Mouse (Mus musculus) kidney, embryonic 14.5 days (tissue): ENCODE data around the gene Krtap5-5. TPM values are rescaled to one million over a fixed set of nuclear protein-coding genes. Genes with fewer than 3 reads are reported as not detected.
A peak's percentile ranks its signal among the peaks of the same experiment; 100 is the strongest.
"Not testable (repeated sequence)": the region's sequence is repeated elsewhere in the genome, so short reads cannot be mapped to it uniquely, and the experiment has no call there.

Experiments used
- ATAC-seq: fragments of 200-750 bp; cut with Nextera tagmentation; 2 replicates; pipeline ENCODE4 v1.8.0; 2017; ENCODE audit warnings: moderate number of reproducible peaks, mild to moderate bottlenecking, moderate TSS enrichment, moderate library complexity; ENCODE audit not compliant: low FRiP score, low TSS enrichment
- H3K27ac ChIP-seq: fragments of 300-500 bp; sonication (generic); 2 replicates; pipeline ENCODE4 v1.5.1; 2014; ENCODE audit warnings: low read depth, mild to moderate bottlenecking, low read length, moderate library complexity, mixed read lengths
- H3K27me3 ChIP-seq: fragments of 300-500 bp; sonication (generic); 2 replicates; pipeline ENCODE4 v1.6.1; 2014; ENCODE audit warnings: mild to moderate bottlenecking, low read length; ENCODE audit not compliant: control insufficient read depth, insufficient read depth
- H3K36me3 ChIP-seq: fragments of 300-500 bp; sonication (generic); 2 replicates; pipeline ENCODE4 v1.6.1; 2014; ENCODE audit warnings: low read length, mixed read lengths; ENCODE audit not compliant: control insufficient read depth, insufficient read depth
- H3K4me1 ChIP-seq: fragments of 300-500 bp; sonication (generic); 2 replicates; pipeline ENCODE4 v1.6.1; 2014; ENCODE audit warnings: low read length, mixed read lengths; ENCODE audit not compliant: control insufficient read depth, insufficient read depth
- H3K4me2 ChIP-seq: fragments of 300-500 bp; sonication (generic); replicated peaks from 2 replicates; pipeline ENCODE4 v1.6.1; 2014; ENCODE audit warnings: low read depth, mild to moderate bottlenecking, low read length
- H3K4me3 ChIP-seq: fragments of 300-500 bp; sonication (generic); 2 replicates; pipeline ENCODE4 v1.5.1; 2014; ENCODE audit warnings: mild to moderate bottlenecking, low read length
- H3K9ac ChIP-seq: fragments of 300-500 bp; sonication (generic); 2 replicates; pipeline ENCODE4 v1.6.1; 2014; ENCODE audit warnings: low read depth, mild to moderate bottlenecking, low read length, moderate library complexity
- H3K9me3 ChIP-seq: fragments of 300-500 bp; sonication (generic); 2 replicates; pipeline ENCODE4 v1.6.1; 2016; ENCODE audit warnings: low read length; ENCODE audit not compliant: control insufficient read depth
- WGBS: fragments of 180-500 bp; shearing (Covaris S2); extraction: QIAGEN DNeasy Blood & Tissue Kit; methylation state at CpG from one replicate; pipeline ENCODE4 v1.1.7; 2014; 5-methylcytosine and 5-hydroxymethylcytosine counted together
- polyA plus RNA-seq: library from polyadenylated mRNA; unstranded; fragments of >200 nt; fragmentation: Nextera tagmentation; extraction: Ambion mirVana; gene quantifications from 2 replicates; pipeline ENCODE4 v1.2.1, GENCODE M21; 2014

The Krtap5-5 gene
- polyA plus RNA-seq: not detected in 2 replicates

DNA sequence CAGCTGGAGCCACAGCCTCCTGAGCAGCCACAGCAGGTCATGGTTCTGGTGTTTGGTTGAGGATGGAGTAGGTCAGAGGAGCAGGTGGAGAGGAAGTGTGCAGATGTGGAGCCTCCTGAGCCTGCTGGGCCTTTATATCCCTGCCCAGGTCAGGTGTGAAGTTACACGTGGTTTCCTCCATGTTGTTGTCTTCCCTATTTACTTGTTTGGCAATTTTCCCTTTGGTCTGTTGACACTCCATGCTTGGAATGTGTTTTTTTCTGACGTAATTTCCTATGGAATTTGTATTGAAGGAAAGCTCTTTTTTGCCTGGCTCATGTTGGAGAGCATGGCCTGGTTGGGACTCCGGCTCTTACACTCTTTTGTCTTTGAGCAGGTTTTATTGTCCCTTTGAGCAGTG lies at the start of gene Krtap5-5:
Krtap5-5 (minus strand) TSS at position 101 of the 400 bp plus-strand sequence.
- not testable (repeated sequence) for H3K4me1 ChIP-seq, H3K27me3 ChIP-seq, H3K9me3 ChIP-seq, H3K4me2 ChIP-seq, H3K36me3 ChIP-seq, ATAC-seq, H3K4me3 ChIP-seq, H3K9ac ChIP-seq
- H3K27ac ChIP-seq: peak within 1 kb of the TSS; percentile 47; the same call in 1 of the 2 replicates
- WGBS: 37% methylated on average over 3 of the region's 3 CpGs

- not testable (repeated sequence) for H3K4me2 ChIP-seq, H3K9ac ChIP-seq, H3K27ac ChIP-seq, ATAC-seq, H3K9me3 ChIP-seq, H3K4me1 ChIP-seq, H3K36me3 ChIP-seq, H3K27me3 ChIP-seq, H3K4me3 ChIP-seq
- WGBS: 75% methylated on average over 1 of the region's 1 CpGs
Measured at GRCm38 (mm10) chr7:142279291-142279690, 49.5 kb upstream of the Krtap5-5 start.

DNA sequence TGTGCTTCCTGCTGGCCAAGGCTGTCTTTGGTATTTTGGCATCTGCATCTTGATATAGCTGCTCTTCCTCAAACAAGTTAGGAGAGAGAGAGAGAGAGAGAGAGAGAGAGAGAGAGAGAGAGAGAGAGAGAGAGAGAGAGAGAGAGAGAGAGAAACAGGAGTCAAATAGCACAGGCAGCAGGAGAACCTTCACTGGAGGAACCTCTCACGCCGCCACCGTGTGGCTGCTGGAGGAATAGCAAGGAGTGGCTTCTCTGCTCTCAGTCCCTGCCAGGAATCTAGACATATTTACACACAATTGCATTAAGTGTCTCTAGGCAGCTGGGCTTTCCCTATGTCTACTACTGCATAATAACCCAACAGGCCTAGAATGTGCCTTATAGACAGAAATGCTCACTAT lies 48.4 kb upstream of the Krtap5-5 start:
- H3K27ac ChIP-seq, H3K36me3 ChIP-seq, H3K4me1 ChIP-seq, H3K9ac ChIP-seq, H3K9me3 ChIP-seq, H3K27me3 ChIP-seq, H3K4me3 ChIP-seq, H3K4me2 ChIP-seq: not testable (repeated sequence)
- ATAC-seq: peak; percentile 59; the same call in 1 of the 2 replicates
- 0% methylated on average over 3 of the region's 3 CpGs for WGBS

GRCm38 (mm10) chr7:142274263-142274662 lies 44.5 kb upstream of the Krtap5-5 start, which contains the start of gene Gm4559:
Gene Gm4559, minus strand, starts transcription at chr7:142274363.
- not testable (repeated sequence) for H3K4me2 ChIP-seq, ATAC-seq, H3K4me3 ChIP-seq, H3K27me3 ChIP-seq, H3K9ac ChIP-seq, H3K36me3 ChIP-seq, H3K9me3 ChIP-seq, H3K4me1 ChIP-seq, H3K27ac ChIP-seq

GRCm38 (mm10) chr7:142258254-142258653 lies 28.5 kb upstream of the Krtap5-5 start, which contains the start of gene Gm2431:
Gene Gm2431, minus strand, starts transcription at chr7:142258354.
- H3K36me3 ChIP-seq, H3K27ac ChIP-seq, H3K27me3 ChIP-seq, H3K4me2 ChIP-seq, H3K4me3 ChIP-seq, H3K9ac ChIP-seq, ATAC-seq, H3K4me1 ChIP-seq, H3K9me3 ChIP-seq: not testable (repeated sequence)
- 70% methylated on average over 1 of the region's 1 CpGs for WGBS

GRCm38 (mm10) chr7:142255517-142255916 lies 25.7 kb upstream of the Krtap5-5 start:
- Histone ChIP-seq H3K4me1 (no peaks in the 10 kb centered on the region), H3K4me3 (no peak overlapping the region), H3K4me2 (no peak overlapping the region), H3K9ac (no peak overlapping the region), H3K36me3 (no peaks in the 10 kb centered on the region), H3K27me3 (no peaks in the 10 kb centered on the region), H3K27ac (no peak overlapping the region), H3K9me3 (no peaks in the 10 kb centered on the region)
- 0% methylated on average over 2 of the region's 2 CpGs for WGBS
- ATAC-seq: no peak

DNA sequence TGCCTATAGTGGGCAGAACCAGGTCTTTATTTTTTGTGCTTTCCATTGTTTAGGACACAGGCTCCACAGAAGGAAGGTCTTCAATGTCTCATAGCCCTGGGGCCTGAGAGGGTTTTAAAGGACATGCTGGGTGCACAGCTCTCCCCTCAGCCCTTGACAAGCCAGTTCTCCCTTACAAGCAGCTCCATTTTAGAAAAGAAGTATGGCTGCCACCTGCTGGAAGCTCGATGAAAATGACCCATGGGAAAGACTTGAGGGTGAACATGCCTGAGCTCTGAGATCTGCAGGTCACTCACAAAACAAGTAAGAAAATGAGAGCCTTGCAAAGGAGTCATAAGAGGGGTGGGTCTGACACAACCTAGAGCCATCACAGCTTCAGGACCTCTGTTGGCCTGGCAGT lies 20.1 kb upstream of the Krtap5-5 start:
- no peaks in the 10 kb centered on the region for H3K4me1 ChIP-seq
- H3K4me3 ChIP-seq: no peak overlapping the region
- H3K4me2 ChIP-seq: no peak overlapping the region
- no peak overlapping the region for H3K9ac ChIP-seq
- WGBS: 0% methylated on average over 1 of the region's 1 CpGs
- no peaks in the 10 kb centered on the region for H3K36me3 ChIP-seq
- H3K9me3 ChIP-seq: no peaks in the 10 kb centered on the region
- no peak overlapping the region for H3K27ac ChIP-seq
- H3K27me3 ChIP-seq: no peaks in the 10 kb centered on the region
- ATAC-seq: no peak

- H3K9me3 ChIP-seq: no peaks in the 10 kb centered on the region; the same call in 1 of the 2 replicates
- no peak within 1 kb of the TSS for H3K4me3 ChIP-seq
- H3K36me3 ChIP-seq: no peaks in the 10 kb centered on the region
- 26% methylated on average over 2 of the region's 2 CpGs for WGBS
- H3K4me2 ChIP-seq: no peak within 1 kb of the TSS
- no peaks in the 10 kb centered on the region for H3K27me3 ChIP-seq
- no peak within 1 kb of the TSS for H3K27ac ChIP-seq
- H3K4me1 ChIP-seq: no peaks in the 10 kb centered on the region
- H3K9ac ChIP-seq: no peak within 1 kb of the TSS
- no peak for ATAC-seq
Measured at GRCm38 (mm10) chr7:142240978-142241377, 11.2 kb upstream of the Krtap5-5 start, which contains the start of gene Gm40460. Gene Gm40460, minus strand, starts transcription at chr7:142241078.

DNA sequence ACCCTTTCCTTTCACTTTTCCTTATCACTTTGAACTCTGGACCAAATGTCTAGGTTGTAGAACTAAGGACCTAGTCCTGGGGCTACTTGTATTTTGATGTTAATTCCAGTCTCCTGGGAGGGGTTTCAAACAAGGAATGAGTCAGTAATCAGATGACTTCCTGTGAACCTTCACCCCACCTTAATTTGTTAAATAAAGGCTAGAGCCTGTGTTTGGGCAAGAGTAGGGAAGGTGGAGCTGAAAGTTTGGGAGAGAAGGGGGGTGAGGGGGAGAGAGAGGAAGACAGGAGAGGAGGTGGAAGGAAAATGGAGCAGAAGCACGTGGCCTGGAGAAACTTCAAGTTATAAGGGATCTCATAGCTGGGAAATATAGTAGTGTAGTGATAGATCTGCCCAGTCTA lies 1.8 kb upstream of the Krtap5-5 start:
- Histone ChIP-seq H3K4me3 (no peak overlapping the region), H3K4me1 (no peaks in the 10 kb centered on the region), H3K27ac (no peak overlapping the region), H3K9me3 (peaks cover 8% of the 10 kb centered on the region), H3K36me3 (no peaks in the 10 kb centered on the region), H3K27me3 (no peaks in the 10 kb centered on the region), H3K9ac (no peak overlapping the region), H3K4me2 (no peak overlapping the region)
- 25% methylated on average over 1 of the region's 1 CpGs for WGBS
- ATAC-seq: no peak
